Mouse (Mus musculus) liver, adult 2 months (tissue): ENCODE results near the gene Gfy. TPM values are rescaled to one million over a fixed set of nuclear protein-coding genes. Genes with fewer than 3 reads are reported as not detected.

Source experiments
- DNase-seq: peaks from one replicate; pipeline ENCODE4 v3.0.0-alpha.2; 2011; ENCODE audit warnings: low read depth, low spot score; ENCODE audit errors: extremely low read depth
- H3K27ac ChIP-seq: fragments of 200-500 bp; replicated peaks from 2 replicates; pipeline ENCODE4 v1.5.1; 2012; ENCODE audit warnings: low read depth, mild to moderate bottlenecking, control low read depth, inconsistent platforms, low read length; ENCODE audit not compliant: insufficient read depth
- H3K27me3 ChIP-seq: fragments of 200-500 bp; 2 replicates; pipeline ENCODE4 v1.6.1; 2012; ENCODE audit warnings: mild to moderate bottlenecking, moderate library complexity, low read length, inconsistent platforms; ENCODE audit not compliant: control insufficient read depth, insufficient read depth
- H3K36me3 ChIP-seq: fragments of 200-500 bp; 2 replicates; pipeline ENCODE4 v1.6.1; 2012; ENCODE audit warnings: low read length, inconsistent platforms; ENCODE audit not compliant: control insufficient read depth, insufficient read depth
- H3K4me1 ChIP-seq: fragments of 200-500 bp; 2 replicates; pipeline ENCODE4 v1.6.1; 2011; ENCODE audit warnings: low read length; ENCODE audit not compliant: control insufficient read depth, insufficient read depth
- H3K4me3 ChIP-seq: fragments of 200-500 bp; 2 replicates; pipeline ENCODE4 v1.5.1; 2011; ENCODE audit warnings: low read depth, mild to moderate bottlenecking, control low read depth, low read length, moderate library complexity; ENCODE audit not compliant: insufficient read depth
- H3K79me2 ChIP-seq: fragments of 200-500 bp; 2 replicates; pipeline ENCODE4 v1.6.1; 2012; ENCODE audit warnings: inconsistent platforms, mild to moderate bottlenecking, low read length, moderate library complexity; ENCODE audit not compliant: control insufficient read depth, insufficient read depth
- H3K9ac ChIP-seq: fragments of 200-500 bp; 2 replicates; pipeline ENCODE4 v1.6.1; 2012; ENCODE audit warnings: low read depth, mild to moderate bottlenecking, control low read depth, inconsistent platforms, low read length
- CTCF ChIP-seq: fragments of 200-500 bp; IDR thresholded peaks from 2 replicates; pipeline ENCODE4 v1.5.1; 2011; ENCODE audit warnings: low read depth, low read length, control low read depth
- POLR2A ChIP-seq: fragments of 200-500 bp; IDR thresholded peaks from 2 replicates; pipeline ENCODE4 v1.6.1; 2011; ENCODE audit warnings: low read length, control low read depth; ENCODE audit not compliant: insufficient read depth; ENCODE audit errors: extremely low read depth
- WGBS: fragments of 180-500 bp; shearing (Covaris S2); methylation state at CpG from one replicate; pipeline ENCODE4 v1.1.7; 2018; 5-methylcytosine and 5-hydroxymethylcytosine counted together
- polyA plus RNA-seq: library from polyadenylated mRNA; depleted of rRNA; stranded (reverse); fragments of >200 nt; gene quantifications from 2 replicates; pipeline ENCODE4 v1.2.3, GENCODE M21; 2012
- total RNA-seq: library from RNA; depleted of rRNA; stranded (reverse); fragments of >200 nt; gene quantifications from 2 replicates; pipeline ENCODE4 v1.2.3, GENCODE M21; 2014

The Gfy gene
- total and polyA plus RNA-seq, 2 experiments = not detected

GRCm38 (mm10) chr7:45148534-45149098, 30.8 kb downstream of the Gfy start:
- WGBS = 13% methylated on average over 4 of the region's 4 CpGs
- Histone ChIP-seq H3K4me3 (no peak overlapping the region), H3K27me3 (no peaks in the 10 kb centered on the region), H3K36me3 (peaks cover 15% of the 10 kb centered on the region; the same call in 1 of the 2 replicates), H3K4me1 (peaks cover 16% of the 10 kb centered on the region), H3K79me2 (no peaks in the 10 kb centered on the region), H3K9ac (peak overlapping the region; percentile 30), H3K27ac (peak overlapping the region; percentile 92)
- peak; percentile 76 for DNase-seq
- no peak for TF ChIP-seq CTCF
- no peak for TF ChIP-seq POLR2A

DNA sequence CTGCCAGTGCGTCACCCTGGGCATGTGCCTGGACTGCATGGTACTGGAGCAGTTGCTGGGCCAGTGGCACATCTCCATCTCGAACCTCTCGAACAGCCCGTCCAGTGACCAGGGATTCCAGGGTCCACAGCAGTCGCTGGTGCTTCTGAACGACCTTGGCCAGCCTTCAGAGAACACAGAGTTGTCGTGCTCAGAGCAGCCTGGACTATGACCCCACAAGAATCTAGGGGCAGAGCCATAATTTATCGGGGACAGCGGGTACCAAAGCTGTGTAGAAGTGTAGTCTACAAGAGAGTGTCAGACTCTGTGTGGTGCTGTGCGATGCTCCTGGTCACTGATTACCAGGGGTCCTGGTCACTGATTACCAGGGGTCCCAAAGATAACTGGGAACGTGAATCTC, 31.5 kb downstream of the Gfy start:
- Histone ChIP-seq H3K79me2 (no peaks in the 10 kb centered on the region), H3K27ac (peak overlapping the region; percentile 92), H3K27me3 (no peaks in the 10 kb centered on the region), H3K4me1 (peaks cover 16% of the 10 kb centered on the region), H3K9ac (peak overlapping the region; percentile 28; the same call in 1 of the 2 replicates), H3K36me3 (peaks cover 19% of the 10 kb centered on the region; the same call in 1 of the 2 replicates), H3K4me3 (no peak overlapping the region)
- DNase-seq = peak; percentile 97
- TF ChIP-seq CTCF (no peak), POLR2A (no peak)
- 24% methylated on average over 11 of the region's 11 CpGs for WGBS

DNA sequence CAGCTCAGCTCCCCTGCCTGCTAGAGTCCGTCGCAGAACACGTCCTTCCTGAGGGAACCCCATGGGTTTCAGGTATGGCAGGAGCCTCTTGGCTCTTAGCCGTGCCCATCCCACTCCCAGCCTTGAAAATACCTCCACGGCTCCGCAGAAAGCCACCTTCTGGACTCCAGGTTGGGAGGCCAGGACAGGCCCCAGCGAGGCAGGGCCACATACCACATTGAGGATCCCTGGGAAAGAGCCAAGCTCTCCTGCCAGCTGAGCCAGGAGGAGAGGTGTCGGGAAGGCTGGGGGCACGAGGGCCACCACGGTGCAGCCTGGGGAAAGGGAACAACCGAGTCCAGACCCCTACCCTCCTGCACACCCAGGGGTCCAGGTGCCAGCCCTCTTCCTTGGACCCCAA, 32.1 kb downstream of the Gfy start:
- DNase-seq = peak; percentile 55
- peak overlapping the region; percentile 81 for H3K27ac ChIP-seq

DNA sequence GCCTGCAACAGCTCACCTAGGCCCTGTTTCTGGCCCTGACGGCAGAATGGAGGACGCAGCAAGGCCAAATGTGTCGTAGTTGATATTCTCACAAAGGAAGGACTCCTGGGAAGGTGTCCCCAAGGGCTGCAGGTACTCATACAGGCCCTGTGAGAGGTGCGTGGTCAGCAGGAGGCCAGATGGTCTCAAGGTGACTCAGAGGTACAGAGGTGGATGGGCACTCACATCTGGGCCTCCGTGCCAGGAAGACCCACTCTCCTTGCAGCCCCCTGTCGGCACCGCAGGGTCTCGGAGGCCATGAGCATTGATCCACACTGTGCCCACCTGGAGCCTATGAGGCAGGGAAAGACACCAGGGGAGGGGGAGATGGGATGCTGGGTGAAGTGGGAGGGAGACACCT, 33.9 kb downstream of the Gfy start:
- H3K4me3 ChIP-seq = no peak overlapping the region
- no peaks in the 10 kb centered on the region for H3K79me2 ChIP-seq
- no peak for DNase-seq
- H3K27ac ChIP-seq = no peak overlapping the region
- 96% methylated on average over 8 of the region's 8 CpGs for WGBS
- peaks cover 23% of the 10 kb centered on the region; the same call in 1 of the 2 replicates for H3K36me3 ChIP-seq
- TF ChIP-seq POLR2A (no peak), CTCF (no peak)
- no peak overlapping the region for H3K9ac ChIP-seq
- peaks cover 12% of the 10 kb centered on the region for H3K4me1 ChIP-seq
- no peaks in the 10 kb centered on the region for H3K27me3 ChIP-seq

More for the DNA sequence above, 32.1 kb downstream of the Gfy start:
- TF ChIP-seq CTCF = no peak
- no peak for TF ChIP-seq POLR2A
- Histone ChIP-seq H3K4me1 (peaks cover 16% of the 10 kb centered on the region), H3K36me3 (peaks cover 21% of the 10 kb centered on the region; the same call in 1 of the 2 replicates), H3K27me3 (no peaks in the 10 kb centered on the region), H3K4me3 (peak overlapping the region; percentile 21; the same call in 1 of the 2 replicates), H3K79me2 (no peaks in the 10 kb centered on the region), H3K9ac (peak overlapping the region; percentile 28)
- 37% methylated on average over 11 of the region's 11 CpGs for WGBS

DNA sequence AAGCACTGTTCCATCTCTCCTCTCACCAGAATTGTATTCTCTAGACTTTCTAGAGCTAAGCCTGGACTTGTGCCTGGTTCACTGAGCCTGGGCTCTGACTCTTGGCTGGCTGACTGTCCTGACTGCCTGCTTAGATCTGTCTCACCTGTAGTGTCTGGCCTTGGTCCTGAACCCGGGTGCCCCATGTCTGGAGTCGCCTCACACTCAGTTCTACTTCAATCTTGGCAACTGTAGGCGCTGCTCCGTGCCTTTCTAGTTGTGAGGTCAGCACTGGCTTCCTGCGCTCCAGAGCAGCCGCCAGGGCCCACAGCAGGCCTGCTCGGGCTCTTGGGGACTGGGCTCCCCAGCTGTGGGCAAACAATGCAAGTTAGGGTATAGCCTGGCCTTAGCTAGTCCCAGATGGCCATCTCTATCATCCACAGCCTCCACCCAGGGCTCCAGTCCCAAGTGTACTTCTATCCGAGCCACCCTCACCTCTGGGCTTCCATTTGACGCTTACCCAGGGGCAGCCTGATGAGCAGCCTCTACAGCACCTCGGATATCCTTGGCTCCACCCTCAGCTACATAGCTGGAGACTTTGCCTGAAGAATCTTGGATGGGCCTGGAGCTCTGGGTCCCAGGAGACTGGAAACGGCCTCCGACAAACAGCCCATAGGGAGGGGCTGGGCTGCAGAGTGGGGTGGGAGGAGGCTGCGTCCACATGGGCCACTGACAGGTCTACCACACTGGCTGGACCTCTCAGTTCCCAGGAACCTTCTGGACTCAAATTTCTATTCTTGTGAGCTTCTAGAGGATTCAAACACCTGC, 34.8 kb downstream of the Gfy start:
- Histone ChIP-seq H3K79me2 (no peaks in the 10 kb centered on the region), H3K9ac (no peak overlapping the region), H3K36me3 (peaks cover 23% of the 10 kb centered on the region; the same call in 1 of the 2 replicates), H3K27ac (no peak overlapping the region), H3K4me3 (no peak overlapping the region), H3K4me1 (peaks cover 20% of the 10 kb centered on the region), H3K27me3 (no peaks in the 10 kb centered on the region)
- 95% methylated on average over 13 of the region's 13 CpGs for WGBS
- no peak for TF ChIP-seq CTCF
- no peak for TF ChIP-seq POLR2A
- no peak for DNase-seq

- no peak for DNase-seq
- H3K27me3 ChIP-seq = no peaks in the 10 kb centered on the region
- peaks cover 23% of the 10 kb centered on the region; the same call in 1 of the 2 replicates for H3K36me3 ChIP-seq
- H3K79me2 ChIP-seq = no peaks in the 10 kb centered on the region
- 96% methylated on average over 5 of the region's 5 CpGs for WGBS
- TF ChIP-seq POLR2A (no peak), CTCF (no peak)
- no peak overlapping the region for H3K4me3 ChIP-seq
- peaks cover 8% of the 10 kb centered on the region; the same call in 1 of the 2 replicates for H3K4me1 ChIP-seq
- H3K27ac ChIP-seq = no peak overlapping the region
- no peak overlapping the region for H3K9ac ChIP-seq
These were observed 37.5 kb downstream of the Gfy start for GRCm38 (mm10) chr7:45141914-45142313.
